Mouse (Mus musculus): ENCODE data around the gene Uba6. TPM values are rescaled to one million over a fixed set of nuclear protein-coding genes. Genes with fewer than 3 reads are reported as not detected.

Gene Uba6
- polyA plus RNA-seq, 1 experiment from 2014 or later, result 12.7 TPM

GRCm38 (mm10) chr5:86113037-86113436 is 59.6 kb downstream of the Uba6 start:
- Histone ChIP-seq H3K9ac (no peak overlapping the region), H3K4me2 (no peak overlapping the region), H3K9me3 (no peaks in the 10 kb centered on the region), H3K4me1 (replicated peaks) (no peaks in the 10 kb centered on the region), H3K27me3 (no peaks in the 10 kb centered on the region), H3K27ac (replicated peaks) (no peak overlapping the region), H3K36me3 (peaks cover 31% of the 10 kb centered on the region), H3K4me3 (no peak overlapping the region)
- WGBS, result 99% methylated on average over 2 of the region's 2 CpGs
- no peak for ATAC-seq (ENCODE audit: low FRiP score, low read depth)

- Histone ChIP-seq H3K9ac (no peak overlapping the region), H3K4me1 (replicated peaks) (no peaks in the 10 kb centered on the region), H3K27ac (replicated peaks) (no peak overlapping the region), H3K36me3 (peaks cover 37% of the 10 kb centered on the region), H3K4me2 (no peak overlapping the region), H3K9me3 (no peaks in the 10 kb centered on the region), H3K27me3 (no peaks in the 10 kb centered on the region), H3K4me3 (no peak overlapping the region)
- ATAC-seq (ENCODE audit: low FRiP score, low read depth), result no peak
- WGBS, result 94% methylated on average over 1 of the region's 1 CpGs
These were observed 61.5 kb downstream of the Uba6 start for GRCm38 (mm10) chr5:86111074-86111473.

DNA sequence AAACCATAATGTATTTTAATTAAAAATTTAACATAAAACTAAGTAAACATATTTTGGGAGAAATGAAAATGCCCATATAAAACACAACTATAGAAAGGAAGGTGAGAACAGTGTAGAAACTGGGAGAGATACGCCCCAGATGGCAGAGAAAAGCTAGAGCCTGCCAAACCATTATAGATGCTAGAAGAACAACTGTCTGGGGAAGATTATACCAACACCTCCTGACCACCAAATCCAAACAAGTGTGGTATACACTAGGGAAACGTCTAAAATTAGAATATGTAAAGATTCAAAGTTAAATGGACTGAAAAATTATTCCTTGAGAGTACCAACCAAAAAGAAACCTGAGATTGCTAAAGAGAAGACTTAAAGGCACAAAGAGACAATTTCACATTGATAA is 66.0 kb downstream of the Uba6 start:
- H3K9me3 ChIP-seq, result no peaks in the 10 kb centered on the region
- no peaks in the 10 kb centered on the region for H3K27me3 ChIP-seq
- no peak overlapping the region for H3K27ac ChIP-seq (replicated peaks)
- no peaks in the 10 kb centered on the region for H3K4me1 ChIP-seq (replicated peaks)
- H3K36me3 ChIP-seq, result peaks cover 25% of the 10 kb centered on the region
- H3K4me2 ChIP-seq, result no peak overlapping the region
- no peak overlapping the region for H3K4me3 ChIP-seq
- no peak overlapping the region for H3K9ac ChIP-seq
- no peak for ATAC-seq (ENCODE audit: low FRiP score, low read depth)
- 82% methylated on average over 2 of the region's 2 CpGs for WGBS

- no peak overlapping the region for H3K9ac ChIP-seq
- no peaks in the 10 kb centered on the region for H3K27me3 ChIP-seq
- H3K9me3 ChIP-seq, result no peaks in the 10 kb centered on the region
- no peak overlapping the region for H3K4me3 ChIP-seq
- ATAC-seq (ENCODE audit: low FRiP score, low read depth), result no peak
- H3K27ac ChIP-seq (replicated peaks), result no peak overlapping the region
- no peaks in the 10 kb centered on the region for H3K4me1 ChIP-seq (replicated peaks)
- H3K36me3 ChIP-seq, result peaks cover 9% of the 10 kb centered on the region
- WGBS, result 98% methylated on average over 2 of the region's 2 CpGs
- no peak overlapping the region for H3K4me2 ChIP-seq
These were observed 70.4 kb downstream of the Uba6 start for GRCm38 (mm10) chr5:86102176-86102575.

- Histone ChIP-seq H3K4me3 (no peak overlapping the region), H3K9ac (no peak overlapping the region), H3K27me3 (no peaks in the 10 kb centered on the region), H3K4me2 (no peak overlapping the region), H3K36me3 (peaks cover 3% of the 10 kb centered on the region), H3K4me1 (replicated peaks) (no peaks in the 10 kb centered on the region), H3K27ac (replicated peaks) (no peak overlapping the region), H3K9me3 (no peaks in the 10 kb centered on the region)
- no peak for ATAC-seq (ENCODE audit: low FRiP score, low read depth)
- 86% methylated on average over 3 of the region's 3 CpGs for WGBS
These were observed 72.0 kb downstream of the Uba6 start for GRCm38 (mm10) chr5:86100621-86101020.

GRCm38 (mm10) chr5:86098988-86099387 is 73.6 kb downstream of the Uba6 start:
- H3K4me3 ChIP-seq, result no peak overlapping the region
- 91% methylated on average over 3 of the region's 3 CpGs for WGBS
- H3K9me3 ChIP-seq, result no peaks in the 10 kb centered on the region
- peaks cover 3% of the 10 kb centered on the region for H3K36me3 ChIP-seq
- no peak for ATAC-seq (ENCODE audit: low FRiP score, low read depth)
- no peak overlapping the region for H3K4me2 ChIP-seq
- H3K4me1 ChIP-seq (replicated peaks), result no peaks in the 10 kb centered on the region
- H3K27ac ChIP-seq (replicated peaks), result no peak overlapping the region
- no peaks in the 10 kb centered on the region for H3K27me3 ChIP-seq
- H3K9ac ChIP-seq, result no peak overlapping the region

DNA sequence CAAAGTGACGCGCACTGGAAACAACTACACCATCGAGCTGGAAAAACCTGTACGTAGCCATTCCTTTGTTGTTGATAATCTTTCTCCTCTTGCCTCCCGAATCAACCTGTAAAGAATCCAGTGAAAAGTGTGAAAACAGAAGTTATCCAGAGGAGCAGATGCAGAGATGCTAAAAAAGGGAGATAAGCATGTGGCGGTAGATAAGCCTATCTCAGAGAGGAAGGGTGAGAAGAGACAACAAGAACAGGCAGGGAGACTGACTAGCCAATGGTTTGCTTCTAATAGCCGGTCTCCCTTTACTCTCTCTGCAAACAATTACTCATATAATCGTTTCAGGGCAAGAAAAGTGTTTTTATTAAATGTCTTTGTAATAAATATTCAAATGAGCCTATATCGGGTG is 77.8 kb downstream of the Uba6 start:
- ATAC-seq (ENCODE audit: low FRiP score, low read depth), result no peak
- Histone ChIP-seq H3K4me2 (no peak overlapping the region), H3K36me3 (no peaks in the 10 kb centered on the region), H3K27ac (replicated peaks) (no peak overlapping the region), H3K4me1 (replicated peaks) (no peaks in the 10 kb centered on the region), H3K27me3 (no peaks in the 10 kb centered on the region), H3K9ac (no peak overlapping the region), H3K9me3 (no peaks in the 10 kb centered on the region), H3K4me3 (no peak overlapping the region)
- 90% methylated on average over 9 of the region's 9 CpGs for WGBS

DNA sequence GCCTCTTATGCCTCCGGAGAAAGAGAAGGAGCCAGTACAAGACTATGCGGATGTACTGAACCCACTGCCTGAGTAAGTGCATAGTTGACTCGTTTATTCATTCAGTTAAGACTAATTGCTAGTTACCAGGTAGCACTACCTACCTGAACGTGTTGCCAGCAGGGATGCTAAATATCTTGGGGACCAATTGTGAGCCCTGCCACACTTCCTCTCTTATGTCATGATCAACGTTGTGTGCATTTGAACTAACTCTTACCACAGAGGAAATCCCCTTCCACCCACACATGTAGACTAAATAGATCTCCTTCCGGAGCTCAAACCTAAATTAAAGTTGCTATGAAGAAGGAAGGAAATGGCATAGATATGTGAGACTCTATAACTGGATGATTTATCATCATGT is 85.9 kb downstream of the Uba6 start:
- Histone ChIP-seq H3K9ac (no peak overlapping the region), H3K27ac (replicated peaks) (no peak overlapping the region), H3K4me2 (no peak overlapping the region), H3K36me3 (no peaks in the 10 kb centered on the region), H3K4me3 (no peak overlapping the region), H3K4me1 (replicated peaks) (no peaks in the 10 kb centered on the region), H3K27me3 (no peaks in the 10 kb centered on the region), H3K9me3 (no peaks in the 10 kb centered on the region)
- no peak for ATAC-seq (ENCODE audit: low FRiP score, low read depth)
- 89% methylated on average over 6 of the region's 6 CpGs for WGBS

GRCm38 (mm10) chr5:86084979-86085378 is 87.6 kb downstream of the Uba6 start:
- no peak for ATAC-seq (ENCODE audit: low FRiP score, low read depth)
- 83% methylated on average over 7 of the region's 7 CpGs for WGBS
- H3K4me3 ChIP-seq, result no peak overlapping the region
- H3K36me3 ChIP-seq, result no peaks in the 10 kb centered on the region
- H3K4me2 ChIP-seq, result no peak overlapping the region
- H3K9ac ChIP-seq, result no peak overlapping the region
- no peaks in the 10 kb centered on the region for H3K27me3 ChIP-seq
- no peak overlapping the region for H3K27ac ChIP-seq (replicated peaks)
- H3K4me1 ChIP-seq (replicated peaks), result no peaks in the 10 kb centered on the region
- H3K9me3 ChIP-seq, result no peaks in the 10 kb centered on the region

DNA sequence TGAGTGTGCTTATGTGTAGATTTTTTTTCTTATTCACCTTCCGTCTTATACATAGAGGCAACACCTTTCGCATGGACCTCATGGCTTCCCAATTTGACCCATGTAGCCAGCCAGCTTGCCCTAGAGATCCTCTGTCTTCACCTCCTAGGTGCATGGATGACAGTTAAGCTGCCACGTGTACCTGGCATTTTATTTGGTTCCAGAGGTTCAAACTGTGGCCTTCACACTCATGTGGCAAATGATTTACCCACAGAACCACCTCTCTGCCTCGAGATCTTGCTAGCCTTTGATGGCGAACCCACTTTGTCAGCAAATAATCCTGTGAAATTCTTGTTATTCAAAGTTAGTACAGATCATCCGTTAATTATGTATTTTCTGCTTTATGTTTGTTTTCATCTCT is 88.6 kb downstream of the Uba6 start:
- Histone ChIP-seq H3K4me3 (no peak overlapping the region), H3K36me3 (no peaks in the 10 kb centered on the region), H3K4me1 (replicated peaks) (no peaks in the 10 kb centered on the region), H3K4me2 (no peak overlapping the region), H3K27ac (replicated peaks) (no peak overlapping the region), H3K9ac (no peak overlapping the region), H3K9me3 (no peaks in the 10 kb centered on the region), H3K27me3 (no peaks in the 10 kb centered on the region)
- ATAC-seq (ENCODE audit: low FRiP score, low read depth), result no peak
- WGBS, result 85% methylated on average over 6 of the region's 6 CpGs

DNA sequence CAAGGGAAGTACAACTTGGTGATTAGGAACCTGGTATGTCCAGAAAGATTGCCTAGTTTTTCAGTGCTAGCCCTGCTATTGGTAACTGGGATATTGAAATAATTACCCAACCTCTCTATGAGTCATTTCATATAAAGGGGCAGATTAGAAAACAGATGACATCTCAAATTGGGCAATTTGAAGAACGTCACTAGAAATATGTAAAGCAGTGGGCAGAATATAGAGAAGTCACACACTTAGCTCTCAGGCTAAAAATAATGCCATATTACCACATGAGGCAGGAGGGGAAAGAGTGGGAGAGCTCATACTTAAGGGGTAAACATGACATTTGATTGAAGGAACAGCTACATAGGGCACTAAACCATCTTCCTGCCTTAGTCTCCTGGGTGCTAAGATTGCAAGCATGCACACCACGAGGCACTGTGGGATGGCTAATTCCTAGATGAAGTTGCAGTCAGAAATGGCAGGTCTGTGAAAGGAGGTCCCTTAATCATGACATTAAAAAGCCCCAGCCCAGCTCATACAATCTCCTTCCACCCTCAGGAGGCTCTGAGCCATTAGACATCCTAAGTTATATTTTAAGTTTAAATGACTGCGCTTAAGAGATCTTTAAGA is 93.8 kb downstream of the Uba6 start:
- Histone ChIP-seq H3K4me3 (no peak overlapping the region), H3K27me3 (no peaks in the 10 kb centered on the region), H3K9me3 (no peaks in the 10 kb centered on the region), H3K27ac (replicated peaks) (no peak overlapping the region), H3K9ac (no peak overlapping the region), H3K4me2 (no peak overlapping the region), H3K4me1 (replicated peaks) (no peaks in the 10 kb centered on the region), H3K36me3 (no peaks in the 10 kb centered on the region)
- 87% methylated on average over 3 of the region's 3 CpGs for WGBS
- ATAC-seq (ENCODE audit: low FRiP score, low read depth), result no peak

DNA sequence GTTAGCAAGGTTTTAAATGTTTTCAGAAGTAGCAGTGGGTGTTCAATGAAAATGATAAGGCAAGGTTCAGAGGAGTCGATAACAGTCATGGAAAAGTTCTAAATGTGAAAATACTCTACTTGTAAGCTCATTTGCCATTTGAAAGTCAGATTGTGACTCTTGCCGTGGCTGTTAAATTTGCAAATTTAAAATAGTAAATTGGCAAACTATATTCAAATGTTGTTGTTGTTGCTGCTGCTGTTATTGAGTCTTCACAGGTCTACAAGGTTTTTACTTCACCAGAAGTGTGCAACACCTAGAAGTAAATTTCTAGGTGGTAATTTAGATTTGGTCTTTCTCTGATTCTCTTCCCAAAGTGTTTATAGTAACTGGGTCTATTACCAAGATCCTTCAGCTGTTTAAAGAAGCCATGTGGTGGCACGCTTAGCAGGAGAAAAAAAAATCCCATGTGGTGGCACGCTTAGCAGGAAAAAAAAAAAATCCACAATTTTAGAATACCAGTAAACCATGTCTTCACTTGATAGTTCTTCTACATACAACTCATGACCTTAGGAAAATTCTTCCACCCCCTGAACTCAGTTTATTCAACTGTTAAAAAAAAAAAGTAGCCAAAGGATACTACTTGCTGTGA is 99.7 kb downstream of the Uba6 start:
- H3K4me3 ChIP-seq, result no peak overlapping the region
- no peaks in the 10 kb centered on the region for H3K9me3 ChIP-seq
- H3K4me2 ChIP-seq, result no peak overlapping the region
- no peak overlapping the region for H3K27ac ChIP-seq (replicated peaks)
- no peak for ATAC-seq (ENCODE audit: low FRiP score, low read depth)
- H3K27me3 ChIP-seq, result no peaks in the 10 kb centered on the region
- H3K36me3 ChIP-seq, result no peaks in the 10 kb centered on the region
- no peak overlapping the region for H3K9ac ChIP-seq
- WGBS, result 86% methylated on average over 4 of the region's 4 CpGs
- H3K4me1 ChIP-seq (replicated peaks), result no peaks in the 10 kb centered on the region

- Histone ChIP-seq H3K9ac (no peak within 1 kb of the TSS), H3K4me2 (no peak within 1 kb of the TSS), H3K4me1 (replicated peaks) (no peaks in the 10 kb centered on the region), H3K9me3 (no peaks in the 10 kb centered on the region), H3K27me3 (no peaks in the 10 kb centered on the region), H3K27ac (replicated peaks) (no peak within 1 kb of the TSS), H3K36me3 (no peaks in the 10 kb centered on the region), H3K4me3 (no peak within 1 kb of the TSS)
- no peak for ATAC-seq (ENCODE audit: low FRiP score, low read depth)
- 86% methylated on average over 7 of the region's 7 CpGs for WGBS
These were observed 101.1 kb downstream of the Uba6 start, which contains the start of gene Stap1 for GRCm38 (mm10) chr5:86071538-86071937. Gene Stap1 (plus strand): TSS chr5:86071746.

Measured in hindbrain, embryonic 15.5 days (tissue).